Mouse (Mus musculus): ENCODE measurements around the gene Dirc2. TPM values are rescaled to one million over a fixed set of nuclear protein-coding genes. Genes with fewer than 3 reads are reported as not detected.

Dirc2 gene
- polyA plus RNA-seq, 1 experiment from 2014 or later: 13.7 TPM

DNA sequence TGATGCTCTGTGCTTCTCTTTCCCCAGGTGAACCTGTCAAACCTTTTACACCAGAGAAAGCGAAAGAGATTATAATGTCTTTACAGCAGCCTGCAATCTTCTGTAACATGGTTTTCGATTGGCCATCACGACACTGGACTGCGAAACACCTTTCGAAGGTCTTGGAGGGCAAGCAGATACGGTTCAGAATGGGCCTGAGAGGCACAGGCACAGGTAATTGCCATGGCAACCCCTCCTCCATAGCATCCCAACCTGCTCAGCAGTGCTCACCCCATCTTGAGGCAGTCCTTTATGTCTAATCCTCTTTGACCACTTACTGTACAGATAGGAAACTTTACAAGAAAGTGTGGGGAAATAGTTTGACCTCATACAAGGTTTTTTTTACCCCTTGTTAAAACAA is 18.0 kb upstream of the Dirc2 start:
- H3K4me2 ChIP-seq: no peak overlapping the region
- ATAC-seq (ENCODE audit: borderline replicate concordance, extremely low read depth, low FRiP score, low TSS enrichment): no peak
- no peak overlapping the region for H3K9ac ChIP-seq
- H3K27ac ChIP-seq: no peak overlapping the region
- H3K4me3 ChIP-seq: no peak overlapping the region
- no peaks in the 10 kb centered on the region for H3K9me3 ChIP-seq
- no peaks in the 10 kb centered on the region for H3K27me3 ChIP-seq
- no peaks in the 10 kb centered on the region for H3K4me1 ChIP-seq
- 0 out of 2 replicates have a peak, but pooled peaks cover 3% of the 10 kb centered on the region for H3K36me3 ChIP-seq
- WGBS: 79% methylated on average over 6 of the region's 6 CpGs

DNA sequence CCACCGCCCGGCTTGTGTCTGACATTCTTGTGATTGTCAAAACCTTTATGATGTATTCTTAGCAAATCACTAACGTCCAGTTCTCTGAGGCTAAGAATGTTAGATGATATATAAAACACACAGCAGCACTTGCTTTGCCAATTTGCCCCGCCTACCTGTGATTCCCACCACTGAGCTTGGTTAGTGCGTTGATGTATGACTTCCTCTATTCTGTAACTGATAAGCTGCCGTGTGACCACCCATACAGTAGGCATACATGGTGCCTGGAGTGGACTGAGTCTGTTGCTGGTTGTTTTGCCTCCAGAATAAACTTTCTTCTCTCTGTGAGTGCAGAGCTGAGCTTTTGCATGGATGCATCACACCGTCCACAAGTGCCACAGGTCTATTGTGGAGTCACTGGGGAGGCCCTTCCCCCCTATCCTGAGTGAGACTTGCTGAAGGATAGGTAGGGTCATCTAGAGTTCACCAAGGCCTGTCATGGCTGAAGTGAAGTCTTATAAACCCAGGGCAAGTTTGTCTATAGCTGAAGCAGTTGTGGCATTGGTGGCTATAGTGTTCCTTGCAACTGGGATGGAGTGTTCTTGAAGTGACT is 15.1 kb upstream of the Dirc2 start:
- Histone ChIP-seq H3K4me1 (no peaks in the 10 kb centered on the region), H3K27me3 (no peaks in the 10 kb centered on the region), H3K9me3 (no peaks in the 10 kb centered on the region), H3K4me2 (no peak overlapping the region), H3K4me3 (no peak overlapping the region), H3K9ac (no peak overlapping the region), H3K36me3 (0 out of 2 replicates have a peak, but pooled peaks cover 3% of the 10 kb centered on the region), H3K27ac (no peak overlapping the region)
- ATAC-seq (ENCODE audit: borderline replicate concordance, extremely low read depth, low FRiP score, low TSS enrichment): no peak
- WGBS: 49% methylated on average over 7 of the region's 7 CpGs

DNA sequence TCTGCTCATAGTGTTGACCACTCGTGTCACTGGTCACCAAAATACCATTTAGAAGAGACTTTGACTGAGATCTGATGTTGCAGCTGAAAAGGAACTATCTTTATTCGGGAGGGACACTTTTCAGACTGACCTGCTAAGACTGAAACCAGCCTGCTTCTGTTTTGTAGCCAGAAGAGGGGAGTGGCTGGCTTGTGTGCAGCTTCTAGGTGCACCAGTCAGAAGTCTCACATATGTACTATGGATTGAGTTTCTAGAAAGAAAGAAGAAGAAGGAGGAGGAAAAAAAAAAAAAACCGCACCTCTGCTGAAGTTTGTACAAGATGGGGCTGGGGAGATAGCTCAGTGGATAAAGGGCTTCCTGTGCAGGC is 14.0 kb upstream of the Dirc2 start:
- 77% methylated on average over 3 of the region's 3 CpGs for WGBS
- no peak for ATAC-seq (ENCODE audit: borderline replicate concordance, extremely low read depth, low FRiP score, low TSS enrichment)

DNA sequence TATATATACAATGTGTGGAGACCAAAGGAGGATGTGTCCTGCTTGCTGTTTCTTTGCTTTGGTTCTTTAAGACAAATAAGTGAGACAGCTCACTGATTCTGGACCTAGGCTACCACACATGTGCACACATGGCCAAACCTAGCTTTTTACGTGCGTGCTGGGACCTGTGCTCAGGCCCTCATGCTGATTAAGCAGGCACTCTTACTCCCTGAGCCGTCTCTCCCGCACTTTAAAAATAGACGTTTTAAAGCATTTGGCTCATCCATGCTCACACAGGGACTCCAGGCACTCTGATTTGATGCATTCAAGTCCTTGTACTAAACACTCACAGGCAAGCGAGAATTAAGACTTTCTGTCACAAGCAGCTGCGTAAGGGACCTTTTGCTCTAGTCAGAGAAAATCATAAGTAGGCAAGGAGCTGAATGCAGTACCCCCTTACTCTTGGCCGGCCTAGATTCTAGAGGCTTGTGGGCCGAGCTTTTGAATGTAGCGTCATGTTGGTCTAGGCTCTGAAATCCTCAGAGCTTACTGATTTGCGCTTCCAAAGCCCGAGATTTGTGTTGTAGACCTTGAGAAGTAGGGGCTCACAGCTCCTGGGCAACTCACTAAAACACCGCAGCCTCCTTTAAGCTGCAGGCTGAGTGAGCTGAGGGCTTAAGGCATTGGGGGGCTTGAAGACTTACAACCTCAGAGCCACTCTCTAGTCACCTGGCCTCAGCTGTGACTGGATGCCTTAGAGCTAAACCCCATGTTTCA is 13.5 kb upstream of the Dirc2 start:
- Histone ChIP-seq H3K9me3 (no peaks in the 10 kb centered on the region), H3K4me2 (no peak overlapping the region), H3K9ac (no peak overlapping the region), H3K27ac (no peak overlapping the region), H3K4me1 (no peaks in the 10 kb centered on the region), H3K4me3 (no peak overlapping the region), H3K36me3 (0 out of 2 replicates have a peak, but pooled peaks cover 3% of the 10 kb centered on the region), H3K27me3 (no peaks in the 10 kb centered on the region)
- 82% methylated on average over 13 of the region's 13 CpGs for WGBS
- ATAC-seq (ENCODE audit: borderline replicate concordance, extremely low read depth, low FRiP score, low TSS enrichment): no peak

More for the DNA sequence above, 14.0 kb upstream of the Dirc2 start:
- 0 out of 2 replicates have a peak, but pooled peaks cover 3% of the 10 kb centered on the region for H3K36me3 ChIP-seq
- no peaks in the 10 kb centered on the region for H3K9me3 ChIP-seq
- H3K4me3 ChIP-seq: no peak overlapping the region
- no peaks in the 10 kb centered on the region for H3K4me1 ChIP-seq
- no peaks in the 10 kb centered on the region for H3K27me3 ChIP-seq
- H3K4me2 ChIP-seq: no peak overlapping the region
- no peak overlapping the region for H3K27ac ChIP-seq
- no peak overlapping the region for H3K9ac ChIP-seq

DNA sequence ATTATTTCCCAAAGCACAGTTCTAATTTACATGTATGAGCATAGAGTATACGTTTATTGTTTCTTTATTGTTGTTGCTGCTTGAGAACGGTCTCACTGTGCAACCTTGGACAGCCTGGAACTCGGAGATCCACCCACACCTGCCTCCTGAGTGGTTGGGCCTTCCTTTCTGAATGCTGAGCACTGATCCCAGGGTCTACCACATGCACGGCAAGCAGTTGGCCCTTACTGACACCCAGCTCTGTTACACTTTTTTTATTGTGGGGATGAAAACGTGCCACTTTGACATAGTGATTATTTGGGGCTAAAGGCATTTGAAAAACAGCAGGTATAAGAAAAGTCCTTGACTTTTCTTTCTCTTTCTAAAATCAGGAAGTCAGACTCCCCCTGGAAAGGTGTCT is 12.5 kb upstream of the Dirc2 start:
- H3K9ac ChIP-seq: no peak overlapping the region
- 77% methylated on average over 5 of the region's 5 CpGs for WGBS
- no peaks in the 10 kb centered on the region for H3K9me3 ChIP-seq
- no peak overlapping the region for H3K4me2 ChIP-seq
- H3K4me1 ChIP-seq: no peaks in the 10 kb centered on the region
- H3K4me3 ChIP-seq: no peak overlapping the region
- ATAC-seq (ENCODE audit: borderline replicate concordance, extremely low read depth, low FRiP score, low TSS enrichment): no peak
- H3K27ac ChIP-seq: no peak overlapping the region
- no peaks in the 10 kb centered on the region for H3K36me3 ChIP-seq
- no peaks in the 10 kb centered on the region for H3K27me3 ChIP-seq

DNA sequence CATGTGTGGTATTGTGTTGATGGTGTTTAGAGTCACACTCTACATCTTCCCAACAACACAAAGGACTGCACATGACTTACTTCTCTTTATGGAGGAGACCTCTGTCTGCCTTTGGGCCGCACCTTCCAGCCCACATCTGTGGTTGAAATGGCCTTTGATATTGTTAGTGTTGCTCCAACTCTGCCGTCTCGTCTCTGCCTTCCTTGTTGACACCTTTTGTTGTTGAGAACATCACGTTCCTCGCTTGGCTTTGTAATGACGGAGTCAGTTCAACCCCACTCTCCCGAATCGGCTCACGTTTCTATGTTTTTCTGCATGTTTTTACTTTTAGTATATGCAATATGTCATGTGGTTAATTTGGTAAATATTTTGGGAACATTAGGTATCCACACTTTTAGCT is 11.9 kb upstream of the Dirc2 start:
- no peak overlapping the region for H3K4me2 ChIP-seq
- H3K36me3 ChIP-seq: no peaks in the 10 kb centered on the region
- no peaks in the 10 kb centered on the region for H3K4me1 ChIP-seq
- no peak overlapping the region for H3K4me3 ChIP-seq
- H3K9me3 ChIP-seq: no peaks in the 10 kb centered on the region
- H3K9ac ChIP-seq: no peak overlapping the region
- H3K27me3 ChIP-seq: no peaks in the 10 kb centered on the region
- no peak for ATAC-seq (ENCODE audit: borderline replicate concordance, extremely low read depth, low FRiP score, low TSS enrichment)
- H3K27ac ChIP-seq: no peak overlapping the region
- WGBS: 87% methylated on average over 9 of the region's 9 CpGs

DNA sequence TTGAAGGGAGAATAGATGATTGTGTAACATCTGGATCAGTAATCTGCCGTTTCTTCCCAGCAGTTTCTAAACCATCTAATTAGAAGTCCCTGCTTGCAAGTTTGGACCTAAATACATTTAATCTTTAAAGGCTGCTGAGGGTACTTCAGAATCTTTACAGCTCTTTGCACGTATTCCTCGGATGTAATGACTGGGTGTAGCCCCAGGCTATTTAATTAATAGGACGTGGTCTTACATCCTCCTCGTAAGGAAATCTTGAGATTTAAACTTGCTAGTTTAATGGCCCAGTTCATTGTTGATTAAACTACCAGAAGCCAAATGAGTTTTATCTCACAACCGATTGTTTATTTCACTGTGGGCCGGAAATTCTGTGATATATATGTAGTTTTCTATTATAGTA is 10.5 kb upstream of the Dirc2 start:
- H3K27me3 ChIP-seq: no peaks in the 10 kb centered on the region
- H3K4me2 ChIP-seq: no peak overlapping the region
- H3K9ac ChIP-seq: no peak overlapping the region
- 83% methylated on average over 7 of the region's 7 CpGs for WGBS
- no peak for ATAC-seq (ENCODE audit: borderline replicate concordance, extremely low read depth, low FRiP score, low TSS enrichment)
- H3K9me3 ChIP-seq: no peaks in the 10 kb centered on the region
- no peak overlapping the region for H3K4me3 ChIP-seq
- no peak overlapping the region for H3K27ac ChIP-seq
- no peaks in the 10 kb centered on the region for H3K4me1 ChIP-seq
- no peaks in the 10 kb centered on the region for H3K36me3 ChIP-seq

DNA sequence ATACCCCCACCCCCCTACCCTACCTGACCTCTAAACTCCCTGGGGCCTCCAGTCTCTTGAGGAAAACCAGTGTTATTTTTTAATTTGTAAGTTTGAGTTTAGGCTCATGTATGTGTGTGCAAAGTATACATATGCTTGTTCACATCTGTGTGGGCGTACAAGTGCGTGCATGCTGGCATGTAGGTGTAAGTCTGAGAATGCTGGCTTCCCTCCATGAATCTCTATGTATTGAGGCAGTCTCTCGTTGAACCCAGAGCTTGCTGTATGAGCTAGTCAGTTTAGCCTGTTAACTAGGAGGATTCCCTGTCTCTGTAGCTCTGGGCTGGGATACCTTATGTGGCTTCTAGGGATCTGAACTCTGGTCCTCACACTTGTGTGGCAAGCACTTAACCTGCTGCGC is 8.6 kb upstream of the Dirc2 start:
- WGBS: 93% methylated on average over 4 of the region's 4 CpGs
- Histone ChIP-seq H3K9ac (no peak overlapping the region), H3K36me3 (no peaks in the 10 kb centered on the region), H3K9me3 (no peaks in the 10 kb centered on the region), H3K4me2 (no peak overlapping the region), H3K4me3 (no peak overlapping the region), H3K27ac (no peak overlapping the region), H3K27me3 (no peaks in the 10 kb centered on the region), H3K4me1 (no peaks in the 10 kb centered on the region)
- ATAC-seq (ENCODE audit: borderline replicate concordance, extremely low read depth, low FRiP score, low TSS enrichment): no peak

DNA sequence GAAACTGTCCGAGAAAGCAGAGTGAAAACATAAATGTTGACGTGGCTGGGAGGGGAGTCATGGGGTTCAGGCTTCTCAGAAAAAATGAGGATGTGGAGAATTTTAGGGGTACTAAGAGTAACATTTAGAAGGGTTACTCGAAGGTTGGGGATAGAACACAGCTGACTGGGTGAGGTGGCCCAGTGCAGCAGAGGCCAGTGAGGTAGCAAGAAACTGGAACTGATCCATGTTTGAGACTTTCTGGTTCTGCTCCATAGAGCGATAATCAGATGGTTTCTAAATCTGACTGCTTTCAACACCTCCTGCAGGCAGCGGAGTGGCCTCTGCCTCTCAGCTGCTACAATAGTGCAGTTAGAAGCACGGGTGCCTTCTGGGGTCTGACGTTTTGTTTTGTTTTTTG is 7.6 kb upstream of the Dirc2 start:
- Histone ChIP-seq H3K9ac (no peak overlapping the region), H3K27me3 (no peaks in the 10 kb centered on the region), H3K4me3 (no peak overlapping the region), H3K4me2 (no peak overlapping the region), H3K4me1 (no peaks in the 10 kb centered on the region), H3K36me3 (no peaks in the 10 kb centered on the region), H3K9me3 (no peaks in the 10 kb centered on the region), H3K27ac (no peak overlapping the region)
- no peak for ATAC-seq (ENCODE audit: borderline replicate concordance, extremely low read depth, low FRiP score, low TSS enrichment)
- 77% methylated on average over 7 of the region's 7 CpGs for WGBS

DNA sequence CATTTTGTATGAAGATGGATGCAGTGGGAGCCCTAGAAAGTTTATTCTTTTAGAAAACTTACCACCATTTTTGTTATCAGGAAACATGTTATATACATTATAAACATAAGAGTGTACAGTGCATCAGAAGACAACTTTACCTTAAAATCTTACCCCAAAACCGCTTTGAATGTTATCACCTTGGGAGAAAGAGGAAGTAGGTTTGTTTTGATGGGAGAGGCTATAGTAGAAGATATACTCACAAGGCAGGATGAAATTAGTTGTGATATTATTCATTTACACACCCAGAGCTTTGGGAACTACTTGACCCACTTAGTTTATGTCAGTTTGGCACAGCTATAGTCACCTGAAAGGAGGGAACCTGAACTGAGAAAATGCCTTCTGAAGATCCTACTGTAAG is 6.7 kb upstream of the Dirc2 start:
- WGBS: 83% methylated on average over 1 of the region's 1 CpGs
- no peak for ATAC-seq (ENCODE audit: borderline replicate concordance, extremely low read depth, low FRiP score, low TSS enrichment)
- no peak overlapping the region for H3K4me3 ChIP-seq
- H3K4me1 ChIP-seq: peaks cover 8% of the 10 kb centered on the region
- no peak overlapping the region for H3K9ac ChIP-seq
- H3K9me3 ChIP-seq: no peaks in the 10 kb centered on the region
- H3K4me2 ChIP-seq: no peak overlapping the region
- no peaks in the 10 kb centered on the region for H3K36me3 ChIP-seq
- no peak overlapping the region for H3K27ac ChIP-seq
- H3K27me3 ChIP-seq: no peaks in the 10 kb centered on the region

DNA sequence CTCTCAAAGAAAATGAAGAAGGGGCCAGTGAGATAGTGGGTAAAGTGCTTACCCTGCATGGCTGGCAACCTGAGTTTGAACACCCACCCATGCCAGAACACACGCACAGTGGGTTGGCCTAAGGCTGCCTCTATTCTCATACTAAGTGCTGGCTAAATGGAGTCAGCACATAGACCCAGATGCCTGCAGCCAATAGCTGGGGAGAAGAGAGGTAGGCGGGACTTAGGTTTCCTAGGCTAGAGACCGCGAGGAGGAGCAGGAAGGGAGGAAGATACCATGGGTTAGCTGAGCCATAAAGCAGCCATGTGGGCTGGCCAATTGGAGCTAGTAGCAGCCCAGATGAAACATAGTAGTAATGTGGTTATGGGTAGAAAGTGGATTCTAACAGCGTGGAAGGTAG is 3.4 kb upstream of the Dirc2 start:
- H3K4me1 ChIP-seq: peaks cover 24% of the 10 kb centered on the region
- no peak overlapping the region for H3K27ac ChIP-seq
- no peaks in the 10 kb centered on the region for H3K27me3 ChIP-seq
- H3K4me3 ChIP-seq: no peak overlapping the region
- ATAC-seq (ENCODE audit: borderline replicate concordance, extremely low read depth, low FRiP score, low TSS enrichment): no peak
- no peak overlapping the region for H3K9ac ChIP-seq
- no peaks in the 10 kb centered on the region for H3K9me3 ChIP-seq
- no peak overlapping the region for H3K4me2 ChIP-seq
- no peaks in the 10 kb centered on the region for H3K36me3 ChIP-seq
- WGBS: 89% methylated on average over 5 of the region's 5 CpGs

DNA sequence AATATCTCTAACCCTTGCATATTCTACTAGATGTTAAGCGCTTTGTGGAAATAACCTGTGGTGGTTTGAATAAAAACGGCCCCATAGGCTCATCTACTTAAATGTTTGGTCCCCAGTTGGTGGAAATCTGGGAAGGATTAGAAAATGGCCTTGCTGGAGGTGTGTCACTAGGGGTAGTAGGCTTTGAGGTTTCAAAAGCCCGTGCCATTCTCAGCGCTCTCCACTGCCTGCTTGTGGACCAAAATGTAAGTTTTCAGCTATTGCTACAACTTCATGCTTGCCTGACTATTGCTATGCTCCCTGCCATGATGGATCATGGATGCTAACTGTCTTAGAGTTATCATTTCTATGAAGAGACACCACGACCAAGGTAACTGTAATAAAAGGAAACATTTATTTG is 2.5 kb upstream of the Dirc2 start:
- H3K4me3 ChIP-seq: no peak overlapping the region
- WGBS: 86% methylated on average over 5 of the region's 5 CpGs
- no peaks in the 10 kb centered on the region for H3K27me3 ChIP-seq
- H3K9ac ChIP-seq: no peak overlapping the region
- H3K4me2 ChIP-seq: no peak overlapping the region; the same call in 1 of the 2 replicates
- no peak overlapping the region for H3K27ac ChIP-seq
- no peak for ATAC-seq (ENCODE audit: borderline replicate concordance, extremely low read depth, low FRiP score, low TSS enrichment)
- H3K4me1 ChIP-seq: peaks cover 27% of the 10 kb centered on the region
- H3K9me3 ChIP-seq: no peaks in the 10 kb centered on the region
- no peaks in the 10 kb centered on the region for H3K36me3 ChIP-seq

Data from lung, embryonic 15.5 days (tissue).